Mouse (Mus musculus): Measurements from ENCODE around the gene Hes1. TPM values are rescaled to one million over a fixed set of nuclear protein-coding genes. Genes with fewer than 3 reads are reported as not detected.

The Hes1 gene
- total RNA-seq, 1 experiment, result 17.5 TPM

DNA sequence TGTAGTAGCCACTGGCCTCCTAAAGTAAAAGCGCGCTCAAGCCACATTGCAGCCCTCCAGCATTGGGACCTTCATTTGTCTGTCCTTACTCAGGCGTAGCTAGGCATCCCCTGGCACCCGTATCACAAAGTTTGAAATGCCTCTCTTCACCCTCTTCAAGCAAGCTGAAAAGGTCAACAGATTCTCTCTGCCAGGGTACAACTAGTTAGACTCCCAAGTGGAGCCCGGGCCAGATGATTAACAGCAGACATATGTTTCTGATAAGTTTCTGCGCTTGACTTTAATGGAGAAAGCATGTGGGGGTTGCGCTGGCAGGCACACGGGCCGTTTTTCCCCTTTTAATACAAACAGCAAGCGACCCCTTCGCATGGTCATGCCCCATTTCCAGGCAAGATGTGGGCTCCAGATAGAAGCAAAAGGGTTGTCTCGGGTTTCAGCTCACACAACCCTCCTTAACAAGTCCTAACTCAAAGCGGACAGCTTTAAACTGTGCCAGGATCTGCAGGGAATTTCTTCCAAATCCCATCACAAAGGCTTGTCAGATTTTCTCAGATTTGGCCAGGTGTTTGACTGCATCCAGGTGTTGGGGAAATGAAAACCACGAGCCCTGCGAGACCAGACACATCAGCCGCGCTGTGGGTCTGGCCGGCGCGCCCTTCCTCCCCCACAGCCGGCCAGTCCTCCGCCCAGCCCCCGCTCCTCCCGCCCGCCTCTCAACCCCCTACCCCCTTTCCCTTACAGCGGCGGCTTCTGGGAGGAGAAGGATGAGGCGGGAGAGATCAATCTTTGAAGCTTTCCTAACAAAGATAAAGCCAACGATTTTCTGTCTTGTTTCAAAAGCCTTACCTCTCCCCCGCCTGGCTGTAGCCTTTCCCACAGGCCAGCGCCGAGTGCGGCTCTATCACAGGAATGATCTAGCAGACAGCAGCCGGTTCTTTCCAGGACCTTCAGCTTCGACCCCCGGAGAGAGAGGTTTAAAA is 4.1 kb downstream of the Hes1 start:
- peaks cover 5% of the 10 kb centered on the region for H3K36me3 ChIP-seq (ENCODE audit: control insufficient read depth, insufficient read depth, low read length, poor library complexity, severe bottlenecking)
- peak overlapping the region; percentile 11 to 76; a peak in 3 of 4 replicates for H3K4me3 ChIP-seq (ENCODE audit: insufficient read depth in 1 of 2, low read depth in 1 of 2, low read length in 2 of 2, poor library complexity in 1 of 2, severe bottlenecking in 1 of 2)
- H3K9ac ChIP-seq (ENCODE audit: insufficient read depth, low read depth, low read length, poor library complexity, severe bottlenecking), result peak overlapping the region; percentile 0; the same call in 1 of the 2 replicates
- no peak overlapping the region for H3K27ac ChIP-seq (ENCODE audit: insufficient read depth, low read depth, low read length, poor library complexity, severe bottlenecking)
- H3K9me3 ChIP-seq (ENCODE audit: control insufficient read depth, insufficient read depth, low read depth, low read length), result no peaks in the 10 kb centered on the region
- in situ Hi-C loops (cut with MboI; ENCODE audit: low sequenced_read_pairs in 2 of 2, unreplicated experiment in 2 of 2), result loop anchor here in 1 of 2 experiments (10.0 kb wide), 1 partner anchor 136 kb away; no protein-coding TSS in a partner anchor
- DNase-seq (ENCODE audit: low read depth, low spot score), result no peak
- H3K4me1 ChIP-seq (ENCODE audit: control insufficient read depth in 2 of 2, insufficient read depth in 2 of 2, low read length in 2 of 2, poor library complexity in 1 of 2), result peaks cover 6 to 10% of the 10 kb centered on the region in 2 experiments; a peak in 3 of 4 replicates
- TF ChIP-seq MAFK (IDR thresholded peaks at IDR 0.05; ENCODE audit: insufficient read depth, low read depth, low read length) (no peak), HCFC1 (IDR thresholded peaks at IDR 0.05; ENCODE audit: borderline replicate concordance, insufficient read depth, low read length) (no peak), CHD2 (IDR thresholded peaks at IDR 0.05; ENCODE audit: low read depth, low read length) (no peak), ZNF384 (IDR thresholded peaks at IDR 0.05; ENCODE audit: low read depth, low read length) (no peak), ZC3H11A (IDR thresholded peaks at IDR 0.05; ENCODE audit: borderline replicate concordance, low read depth, low read length) (no peak)

DNA sequence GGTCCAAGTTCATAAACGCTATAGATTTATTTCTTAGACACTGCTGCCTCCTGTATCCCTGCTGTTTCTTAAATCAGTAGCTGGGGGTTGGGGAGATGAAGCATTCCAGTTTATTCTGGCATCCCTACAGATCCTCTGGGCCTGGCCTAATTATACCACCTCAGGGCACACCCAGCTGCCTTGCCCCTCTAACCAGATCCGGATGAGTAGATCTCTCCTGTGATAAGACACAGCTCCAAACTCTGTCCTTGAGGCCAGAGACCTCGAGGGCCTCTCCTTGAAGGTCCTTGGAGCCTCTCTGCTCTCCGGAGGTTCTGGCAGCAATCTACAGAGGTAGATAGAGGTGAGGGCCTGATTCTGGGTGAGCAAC is 5.4 kb downstream of the Hes1 start:
- H3K4me1 ChIP-seq (ENCODE audit: control insufficient read depth in 2 of 2, insufficient read depth in 2 of 2, low read length in 2 of 2, poor library complexity in 1 of 2), result peaks cover 6 to 10% of the 10 kb centered on the region in 2 experiments; a peak in 3 of 4 replicates
- no peaks in the 10 kb centered on the region for H3K9me3 ChIP-seq (ENCODE audit: control insufficient read depth, insufficient read depth, low read depth, low read length)
- peak overlapping the region; percentile 66; the same call in 1 of the 2 replicates for H3K9ac ChIP-seq (ENCODE audit: insufficient read depth, low read depth, low read length, poor library complexity, severe bottlenecking)
- no peak overlapping the region for H3K27ac ChIP-seq (ENCODE audit: insufficient read depth, low read depth, low read length, poor library complexity, severe bottlenecking)
- H3K4me3 ChIP-seq (ENCODE audit: insufficient read depth in 1 of 2, low read depth in 1 of 2, low read length in 2 of 2, poor library complexity in 1 of 2, severe bottlenecking in 1 of 2), result peak overlapping the region; percentile 39 to 71
- in situ Hi-C loops (cut with MboI; ENCODE audit: low sequenced_read_pairs in 2 of 2, unreplicated experiment in 2 of 2), result loop anchor here in 1 of 2 experiments (10.0 kb wide), 1 partner anchor 135 kb away; no protein-coding TSS in a partner anchor
- no peak for DNase-seq (ENCODE audit: low read depth, low spot score)
- no peak for TF ChIP-seq MAFK (IDR thresholded peaks at IDR 0.05; ENCODE audit: insufficient read depth, low read depth, low read length)
- TF ChIP-seq ZNF384 (IDR thresholded peaks at IDR 0.05; ENCODE audit: low read depth, low read length), result no peak
- no peak for TF ChIP-seq CHD2 (IDR thresholded peaks at IDR 0.05; ENCODE audit: low read depth, low read length)
- no peak for TF ChIP-seq ZC3H11A (IDR thresholded peaks at IDR 0.05; ENCODE audit: borderline replicate concordance, low read depth, low read length)
- no peak for TF ChIP-seq HCFC1 (IDR thresholded peaks at IDR 0.05; ENCODE audit: borderline replicate concordance, insufficient read depth, low read length)
- peaks cover 5% of the 10 kb centered on the region for H3K36me3 ChIP-seq (ENCODE audit: control insufficient read depth, insufficient read depth, low read length, poor library complexity, severe bottlenecking)

DNA sequence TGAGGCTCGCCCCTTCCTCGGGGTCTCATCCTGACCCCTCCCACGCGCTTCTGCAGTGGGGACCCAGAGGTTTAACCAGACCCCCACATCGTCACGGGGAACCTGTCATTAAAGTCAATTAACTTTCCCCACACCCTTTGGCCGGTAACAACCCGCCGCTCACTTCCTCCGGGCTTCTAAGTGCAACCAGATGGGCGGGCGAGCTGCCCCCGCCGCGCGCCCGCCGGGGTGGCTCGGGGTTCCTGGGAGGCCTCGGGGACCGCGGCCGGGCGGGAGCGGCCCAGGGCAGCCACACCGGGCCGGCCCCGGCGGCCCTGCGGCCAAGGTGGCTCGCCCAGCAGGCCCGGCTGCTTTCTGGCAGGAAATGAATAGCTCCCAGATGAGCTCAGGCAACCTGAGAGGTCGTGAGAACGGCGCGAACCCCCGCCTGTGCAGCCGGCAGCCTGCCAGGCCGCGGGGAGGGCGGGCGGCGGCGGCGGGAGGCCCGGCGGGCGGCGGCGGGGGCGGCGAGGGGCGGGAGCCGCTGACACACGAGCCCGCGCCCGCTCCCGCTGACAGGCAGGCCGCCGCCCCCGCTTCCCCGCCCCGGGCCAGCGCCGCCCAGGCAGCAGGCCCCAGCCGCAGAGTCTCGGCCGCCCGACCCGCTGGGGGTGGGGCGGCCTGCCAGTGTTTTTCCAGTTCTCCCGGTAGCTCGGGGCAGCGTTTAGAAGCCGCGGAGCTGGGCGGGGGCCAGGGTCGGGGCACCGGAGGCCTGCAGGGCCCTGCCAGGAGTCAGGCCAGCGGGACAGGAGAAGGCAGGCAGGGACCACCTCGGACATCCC is 6.0 kb downstream of the Hes1 start:
- Histone ChIP-seq H3K9me3 (ENCODE audit: control insufficient read depth, insufficient read depth, low read depth, low read length) (no peaks in the 10 kb centered on the region), H3K27ac (ENCODE audit: insufficient read depth, low read depth, low read length, poor library complexity, severe bottlenecking) (peak overlapping the region; percentile 2; the same call in 1 of the 2 replicates), H3K4me1 (ENCODE audit: control insufficient read depth in 2 of 2, insufficient read depth in 2 of 2, low read length in 2 of 2, poor library complexity in 1 of 2) (peaks cover 6 to 10% of the 10 kb centered on the region in 2 experiments; a peak in 3 of 4 replicates), H3K4me3 (ENCODE audit: insufficient read depth in 1 of 2, low read depth in 1 of 2, low read length in 2 of 2, poor library complexity in 1 of 2, severe bottlenecking in 1 of 2) (peak overlapping the region; percentile 71 to 75), H3K9ac (ENCODE audit: insufficient read depth, low read depth, low read length, poor library complexity, severe bottlenecking) (peak overlapping the region; percentile 72), H3K36me3 (ENCODE audit: control insufficient read depth, insufficient read depth, low read length, poor library complexity, severe bottlenecking) (peaks cover 5% of the 10 kb centered on the region)
- TF ChIP-seq MAFK (IDR thresholded peaks at IDR 0.05; ENCODE audit: insufficient read depth, low read depth, low read length), result no peak
- TF ChIP-seq ZC3H11A (IDR thresholded peaks at IDR 0.05; ENCODE audit: borderline replicate concordance, low read depth, low read length), result no peak
- TF ChIP-seq ZNF384 (IDR thresholded peaks at IDR 0.05; ENCODE audit: low read depth, low read length), result no peak
- TF ChIP-seq HCFC1 (IDR thresholded peaks at IDR 0.05; ENCODE audit: borderline replicate concordance, insufficient read depth, low read length), result no peak
- TF ChIP-seq CHD2 (IDR thresholded peaks at IDR 0.05; ENCODE audit: low read depth, low read length), result no peak
- DNase-seq (ENCODE audit: low read depth, low spot score), result no peak
- in situ Hi-C loops (cut with MboI; ENCODE audit: low sequenced_read_pairs in 2 of 2, unreplicated experiment in 2 of 2), result loop anchor here in 1 of 2 experiments (10.0 kb wide), 1 partner anchor 135 kb away; no protein-coding TSS in a partner anchor

DNA sequence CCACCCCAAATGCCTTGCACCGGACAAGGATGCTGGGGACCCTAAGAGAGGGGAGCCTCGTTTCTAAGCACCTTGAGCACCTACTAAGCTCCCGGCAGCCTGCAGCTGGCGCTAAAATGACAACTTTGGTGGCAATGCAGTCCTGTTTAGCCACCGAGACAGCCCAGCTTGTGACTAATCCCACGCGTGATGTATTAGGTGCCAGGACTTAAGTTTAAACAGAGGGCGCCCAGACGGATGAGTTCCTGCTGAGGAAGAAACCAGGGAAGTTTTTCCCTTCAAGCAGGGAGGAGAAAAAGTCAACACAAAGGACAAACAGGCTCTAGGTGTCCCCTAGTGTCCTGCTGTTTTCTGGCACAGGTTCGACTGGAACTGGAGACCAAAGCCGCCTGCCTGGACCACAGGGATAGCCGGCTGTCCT is 6.6 kb downstream of the Hes1 start:
- Histone ChIP-seq H3K36me3 (ENCODE audit: control insufficient read depth, insufficient read depth, low read length, poor library complexity, severe bottlenecking) (peaks cover 5% of the 10 kb centered on the region), H3K4me1 (ENCODE audit: control insufficient read depth in 2 of 2, insufficient read depth in 2 of 2, low read length in 2 of 2, poor library complexity in 1 of 2) (peaks cover 6 to 10% of the 10 kb centered on the region in 2 experiments; a peak in 3 of 4 replicates), H3K4me3 (ENCODE audit: insufficient read depth in 1 of 2, low read depth in 1 of 2, low read length in 2 of 2, poor library complexity in 1 of 2, severe bottlenecking in 1 of 2) (peak overlapping the region; percentile 71 to 75), H3K9ac (ENCODE audit: insufficient read depth, low read depth, low read length, poor library complexity, severe bottlenecking) (peak overlapping the region; percentile 72), H3K9me3 (ENCODE audit: control insufficient read depth, insufficient read depth, low read depth, low read length) (no peaks in the 10 kb centered on the region), H3K27ac (ENCODE audit: insufficient read depth, low read depth, low read length, poor library complexity, severe bottlenecking) (peak overlapping the region; percentile 2; the same call in 1 of the 2 replicates)
- no peak for DNase-seq (ENCODE audit: low read depth, low spot score)
- TF ChIP-seq MAFK (IDR thresholded peaks at IDR 0.05; ENCODE audit: insufficient read depth, low read depth, low read length) (no peak), ZC3H11A (IDR thresholded peaks at IDR 0.05; ENCODE audit: borderline replicate concordance, low read depth, low read length) (no peak), ZNF384 (IDR thresholded peaks at IDR 0.05; ENCODE audit: low read depth, low read length) (no peak), CHD2 (IDR thresholded peaks at IDR 0.05; ENCODE audit: low read depth, low read length) (no peak), HCFC1 (IDR thresholded peaks at IDR 0.05; ENCODE audit: borderline replicate concordance, insufficient read depth, low read length) (no peak)
- in situ Hi-C loops (cut with MboI; ENCODE audit: low sequenced_read_pairs in 2 of 2, unreplicated experiment in 2 of 2), result no loop called here
